Mouse (Mus musculus): Measurements from ENCODE around the gene Prokr1. TPM values are rescaled to one million over a fixed set of nuclear protein-coding genes. Genes with fewer than 3 reads are reported as not detected.

Gene Prokr1
- polyA plus RNA-seq, 1 experiment from 2014 or later: 3.1 TPM

DNA sequence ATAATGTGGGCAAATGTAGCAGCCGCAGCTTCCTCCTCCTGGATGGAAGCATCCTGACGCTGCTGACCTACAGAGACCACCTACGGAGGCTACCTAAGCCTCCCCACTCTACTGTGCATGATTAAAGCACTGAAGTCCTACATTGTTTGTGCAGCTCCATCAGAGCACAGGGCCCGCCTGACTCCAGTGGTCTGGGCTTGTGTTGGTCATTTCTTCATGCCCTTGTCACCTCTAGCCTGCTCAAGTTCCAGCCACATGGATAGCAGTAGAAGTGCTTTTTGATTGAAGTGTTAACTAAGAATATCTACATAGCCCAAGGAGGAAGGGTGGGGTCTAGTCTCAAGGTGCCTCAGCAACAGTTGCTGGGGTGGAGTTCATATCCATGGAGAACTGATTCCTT lies 26.2 kb downstream of the Prokr1 start:
- no peak overlapping the region for H3K4me2 ChIP-seq
- 89% methylated on average over 4 of the region's 4 CpGs for WGBS

DNA sequence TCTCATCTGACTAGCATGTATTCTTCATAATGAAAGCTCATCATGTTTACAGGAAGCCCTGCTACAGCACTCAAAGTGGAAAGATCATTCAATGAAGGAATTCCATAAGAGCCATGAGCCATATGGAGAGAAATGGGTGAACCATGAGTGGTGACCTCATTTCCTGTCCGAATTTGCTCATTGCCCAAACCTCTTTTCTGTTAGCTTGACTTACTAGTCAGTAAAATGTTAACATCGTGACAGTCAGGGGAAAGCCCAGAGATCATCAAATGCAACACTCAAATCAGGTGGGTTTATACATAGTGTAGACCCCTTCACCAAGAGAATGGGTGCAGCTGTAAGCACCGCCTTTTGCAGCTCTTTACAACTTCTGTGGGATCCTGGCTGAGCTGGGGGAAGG lies 36.8 kb downstream of the Prokr1 start:
- no peak overlapping the region for H3K9ac ChIP-seq
- 90% methylated on average over 3 of the region's 3 CpGs for WGBS
- no peaks in the 10 kb centered on the region for H3K4me1 ChIP-seq (replicated peaks)

More for the DNA sequence above, 26.2 kb downstream of the Prokr1 start:
- H3K27me3 ChIP-seq: no peaks in the 10 kb centered on the region
- H3K9me3 ChIP-seq: no peaks in the 10 kb centered on the region
- H3K27ac ChIP-seq (replicated peaks): no peak overlapping the region
- H3K4me3 ChIP-seq: no peak overlapping the region
- no peak for ATAC-seq (ENCODE audit: low FRiP score, low read depth)
- H3K36me3 ChIP-seq: no peaks in the 10 kb centered on the region
- H3K9ac ChIP-seq: no peak overlapping the region
- H3K4me1 ChIP-seq (replicated peaks): no peaks in the 10 kb centered on the region

DNA sequence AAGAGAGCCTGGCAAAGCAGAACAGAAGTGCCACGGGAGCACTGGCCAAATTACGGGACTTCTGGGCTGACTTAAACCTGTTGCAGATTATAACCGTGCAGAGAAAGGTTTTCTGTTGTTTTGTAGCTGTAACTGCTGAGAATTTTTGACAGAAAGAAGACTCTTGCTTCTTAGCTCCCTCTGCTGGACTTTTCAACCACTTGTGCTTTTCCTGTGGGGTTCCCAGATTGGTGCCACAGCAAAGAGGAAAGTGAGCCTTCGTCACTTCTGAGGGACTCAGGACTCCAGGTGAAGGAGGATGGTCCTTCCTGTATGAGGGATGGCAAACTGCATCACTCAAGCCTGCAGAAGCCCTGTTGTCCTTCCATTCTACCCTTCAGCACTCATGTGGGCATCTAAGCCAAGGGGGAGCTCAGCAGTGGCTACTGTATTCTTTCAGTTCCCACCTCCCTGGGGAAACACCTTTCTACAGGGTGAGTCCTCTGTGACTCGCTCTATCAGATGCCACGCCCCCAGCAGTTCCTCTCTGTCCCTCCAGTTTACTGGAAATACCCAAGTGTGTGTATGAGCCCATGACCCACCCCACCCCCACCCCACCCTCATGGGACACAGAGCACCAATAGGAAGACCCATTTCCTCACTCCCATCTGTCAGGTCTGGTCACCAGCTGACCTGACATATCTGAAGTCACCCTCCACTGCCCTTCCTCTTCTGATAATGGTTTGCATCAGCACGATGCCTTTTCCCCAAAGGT lies 38.3 kb downstream of the Prokr1 start:
- Histone ChIP-seq H3K27ac (replicated peaks) (no peak overlapping the region), H3K9ac (no peak overlapping the region), H3K9me3 (no peaks in the 10 kb centered on the region), H3K4me3 (no peak overlapping the region), H3K4me1 (replicated peaks) (no peaks in the 10 kb centered on the region), H3K4me2 (no peak overlapping the region), H3K36me3 (no peaks in the 10 kb centered on the region), H3K27me3 (no peaks in the 10 kb centered on the region)
- ATAC-seq (ENCODE audit: low FRiP score, low read depth): no peak
- WGBS: 57% methylated on average over 7 of the region's 7 CpGs

More for the DNA sequence above, 36.8 kb downstream of the Prokr1 start:
- Histone ChIP-seq H3K4me3 (no peak overlapping the region), H3K36me3 (no peaks in the 10 kb centered on the region), H3K27me3 (no peaks in the 10 kb centered on the region), H3K9me3 (no peaks in the 10 kb centered on the region), H3K4me2 (no peak overlapping the region), H3K27ac (replicated peaks) (no peak overlapping the region)
- no peak for ATAC-seq (ENCODE audit: low FRiP score, low read depth)

DNA sequence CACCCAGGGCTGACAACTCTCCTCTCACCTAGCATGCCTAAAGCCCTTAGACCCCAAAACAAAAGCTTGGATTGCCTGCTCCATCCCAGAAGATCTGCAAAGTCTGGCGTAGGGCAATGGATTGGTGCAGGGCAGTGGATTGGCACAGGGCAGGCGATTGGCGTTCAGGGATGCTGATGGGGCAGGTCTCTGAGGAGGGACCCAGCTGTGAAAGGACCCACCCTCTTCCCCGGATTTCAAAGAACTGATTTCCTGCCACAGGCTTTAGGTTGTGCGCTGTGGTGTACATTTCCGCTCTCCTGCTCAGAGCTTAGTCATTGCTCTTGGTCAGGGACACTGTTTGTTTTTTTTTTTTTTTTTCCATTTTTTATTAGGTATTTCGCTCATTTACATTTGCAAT lies 42.7 kb downstream of the Prokr1 start:
- Histone ChIP-seq H3K4me2 (no peak overlapping the region), H3K27me3 (no peaks in the 10 kb centered on the region), H3K4me1 (replicated peaks) (no peaks in the 10 kb centered on the region), H3K36me3 (no peaks in the 10 kb centered on the region), H3K27ac (replicated peaks) (no peak overlapping the region), H3K4me3 (no peak overlapping the region), H3K9ac (no peak overlapping the region), H3K9me3 (no peaks in the 10 kb centered on the region)
- 85% methylated on average over 7 of the region's 7 CpGs for WGBS
- no peak for ATAC-seq (ENCODE audit: low FRiP score, low read depth)

DNA sequence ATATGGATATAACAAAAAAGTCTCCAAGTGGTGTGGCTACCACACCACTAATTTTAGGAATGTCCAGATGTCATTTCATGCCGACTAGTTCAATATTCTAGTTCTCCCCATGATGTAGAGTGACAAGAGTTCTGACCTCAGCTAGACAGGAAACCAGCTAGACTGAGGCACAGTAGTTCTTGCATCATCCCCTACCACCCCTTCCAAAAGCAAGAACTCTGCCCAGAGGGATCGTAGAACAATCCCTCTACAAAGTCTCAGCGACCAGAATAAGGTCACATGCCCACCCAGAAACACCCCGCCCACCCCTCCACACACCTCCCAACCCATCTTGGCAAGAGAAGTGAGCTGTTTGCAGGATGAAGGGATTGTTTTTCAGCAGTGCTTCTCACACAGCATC lies 43.1 kb downstream of the Prokr1 start:
- no peaks in the 10 kb centered on the region for H3K4me1 ChIP-seq (replicated peaks)
- H3K27ac ChIP-seq (replicated peaks): no peak overlapping the region
- WGBS: 92% methylated on average over 4 of the region's 4 CpGs
- no peak for ATAC-seq (ENCODE audit: low FRiP score, low read depth)
- no peaks in the 10 kb centered on the region for H3K36me3 ChIP-seq
- H3K4me2 ChIP-seq: no peak overlapping the region
- no peaks in the 10 kb centered on the region for H3K27me3 ChIP-seq
- no peaks in the 10 kb centered on the region for H3K9me3 ChIP-seq
- H3K9ac ChIP-seq: no peak overlapping the region
- H3K4me3 ChIP-seq: no peak overlapping the region

DNA sequence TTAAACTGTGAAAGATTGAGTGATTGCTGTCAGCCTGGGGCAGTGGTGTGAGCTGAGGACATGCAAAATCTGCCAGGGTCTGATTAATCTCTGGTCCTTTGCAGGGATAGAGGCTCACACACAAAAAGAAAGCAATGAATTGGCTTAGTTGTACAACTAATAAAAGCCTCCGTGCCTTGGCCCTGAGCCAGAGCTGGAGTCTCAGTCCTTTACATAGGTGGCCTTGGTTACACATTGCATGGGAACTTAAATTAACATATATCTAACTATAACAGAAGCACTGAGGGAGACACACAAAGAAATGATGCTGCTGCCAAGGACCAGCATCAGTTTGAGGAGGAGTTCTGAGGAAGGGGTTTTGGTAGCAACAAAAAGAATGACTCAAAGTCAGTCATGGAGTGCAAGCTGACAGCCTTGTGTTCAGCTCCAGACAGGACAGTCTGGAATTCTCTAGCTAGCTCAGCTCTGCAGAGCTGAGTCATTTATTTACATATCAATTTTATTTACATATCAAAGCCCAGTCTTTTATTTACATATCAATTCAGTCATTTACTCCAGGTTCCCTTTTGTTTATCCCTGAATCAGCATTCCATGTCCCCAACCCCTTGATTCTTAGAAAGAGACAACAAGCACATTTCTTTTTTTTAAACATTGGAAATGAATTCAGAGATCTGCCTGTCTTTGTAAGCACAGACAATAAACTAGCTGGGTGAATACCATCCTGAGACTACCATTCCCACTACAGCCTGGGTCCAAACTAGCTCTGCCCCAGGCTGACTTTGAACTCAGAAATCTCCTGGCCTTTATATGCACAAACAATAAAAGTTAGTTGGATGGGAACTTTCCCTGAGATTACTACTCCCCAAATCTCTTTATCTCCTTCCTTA lies 45.0 kb downstream of the Prokr1 start:
- H3K27me3 ChIP-seq: no peaks in the 10 kb centered on the region
- no peak overlapping the region for H3K27ac ChIP-seq (replicated peaks)
- no peaks in the 10 kb centered on the region for H3K36me3 ChIP-seq
- no peak overlapping the region for H3K4me2 ChIP-seq
- no peak overlapping the region for H3K9ac ChIP-seq
- 16% methylated on average over 1 of the region's 1 CpGs for WGBS
- H3K9me3 ChIP-seq: no peaks in the 10 kb centered on the region
- ATAC-seq (ENCODE audit: low FRiP score, low read depth): peak; percentile 87
- H3K4me3 ChIP-seq: no peak overlapping the region
- no peaks in the 10 kb centered on the region for H3K4me1 ChIP-seq (replicated peaks)

DNA sequence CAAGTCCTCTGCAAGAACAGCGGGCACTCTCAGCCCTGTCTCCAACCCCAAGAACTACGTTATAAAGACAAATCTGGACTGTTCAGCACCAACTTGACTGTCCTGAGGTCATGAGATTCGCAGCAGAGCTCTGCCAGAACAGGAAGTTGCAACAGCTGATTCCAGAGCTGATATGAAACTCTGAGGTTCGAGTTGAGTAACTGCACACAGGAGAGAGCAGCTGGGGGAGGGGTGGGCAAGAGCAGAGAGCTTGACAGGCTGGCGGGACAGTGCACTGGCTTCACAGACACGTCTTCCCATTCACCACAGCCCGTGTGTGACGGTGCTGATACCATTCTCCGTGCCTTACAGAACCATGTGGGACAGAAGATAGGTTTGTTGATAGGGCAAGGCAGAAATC lies 48.5 kb downstream of the Prokr1 start:
- H3K36me3 ChIP-seq: no peaks in the 10 kb centered on the region
- H3K4me3 ChIP-seq: no peak overlapping the region
- no peak overlapping the region for H3K27ac ChIP-seq (replicated peaks)
- no peaks in the 10 kb centered on the region for H3K27me3 ChIP-seq
- WGBS: 75% methylated on average over 9 of the region's 9 CpGs
- H3K9me3 ChIP-seq: no peaks in the 10 kb centered on the region
- H3K9ac ChIP-seq: no peak overlapping the region
- no peak overlapping the region for H3K4me2 ChIP-seq
- no peaks in the 10 kb centered on the region for H3K4me1 ChIP-seq (replicated peaks)
- no peak for ATAC-seq (ENCODE audit: low FRiP score, low read depth)

DNA sequence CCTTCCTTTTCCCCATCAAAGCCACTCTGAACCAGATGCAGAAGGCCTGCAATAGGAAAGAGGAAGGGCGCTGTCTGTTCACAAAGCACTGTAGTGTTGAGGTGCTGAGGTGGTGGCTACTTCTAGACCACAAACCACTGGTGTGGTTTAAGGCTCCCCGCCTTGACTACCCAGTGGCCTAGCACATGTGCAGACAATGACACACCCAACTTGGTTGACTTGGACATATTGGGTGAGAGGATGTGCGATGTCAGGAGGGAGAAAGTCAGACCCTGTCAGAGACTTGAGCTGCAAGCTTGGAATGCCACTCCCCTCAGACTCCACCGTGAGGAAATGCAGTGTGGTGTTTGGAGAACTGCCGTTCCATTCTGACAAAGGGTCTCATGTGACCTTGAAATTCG lies 49.4 kb downstream of the Prokr1 start:
- no peak for ATAC-seq (ENCODE audit: low FRiP score, low read depth)
- no peak overlapping the region for H3K4me3 ChIP-seq
- H3K4me2 ChIP-seq: no peak overlapping the region
- no peak overlapping the region for H3K9ac ChIP-seq
- H3K9me3 ChIP-seq: no peaks in the 10 kb centered on the region
- 87% methylated on average over 6 of the region's 6 CpGs for WGBS
- no peak overlapping the region for H3K27ac ChIP-seq (replicated peaks)
- no peaks in the 10 kb centered on the region for H3K36me3 ChIP-seq
- no peaks in the 10 kb centered on the region for H3K27me3 ChIP-seq
- H3K4me1 ChIP-seq (replicated peaks): no peaks in the 10 kb centered on the region

DNA sequence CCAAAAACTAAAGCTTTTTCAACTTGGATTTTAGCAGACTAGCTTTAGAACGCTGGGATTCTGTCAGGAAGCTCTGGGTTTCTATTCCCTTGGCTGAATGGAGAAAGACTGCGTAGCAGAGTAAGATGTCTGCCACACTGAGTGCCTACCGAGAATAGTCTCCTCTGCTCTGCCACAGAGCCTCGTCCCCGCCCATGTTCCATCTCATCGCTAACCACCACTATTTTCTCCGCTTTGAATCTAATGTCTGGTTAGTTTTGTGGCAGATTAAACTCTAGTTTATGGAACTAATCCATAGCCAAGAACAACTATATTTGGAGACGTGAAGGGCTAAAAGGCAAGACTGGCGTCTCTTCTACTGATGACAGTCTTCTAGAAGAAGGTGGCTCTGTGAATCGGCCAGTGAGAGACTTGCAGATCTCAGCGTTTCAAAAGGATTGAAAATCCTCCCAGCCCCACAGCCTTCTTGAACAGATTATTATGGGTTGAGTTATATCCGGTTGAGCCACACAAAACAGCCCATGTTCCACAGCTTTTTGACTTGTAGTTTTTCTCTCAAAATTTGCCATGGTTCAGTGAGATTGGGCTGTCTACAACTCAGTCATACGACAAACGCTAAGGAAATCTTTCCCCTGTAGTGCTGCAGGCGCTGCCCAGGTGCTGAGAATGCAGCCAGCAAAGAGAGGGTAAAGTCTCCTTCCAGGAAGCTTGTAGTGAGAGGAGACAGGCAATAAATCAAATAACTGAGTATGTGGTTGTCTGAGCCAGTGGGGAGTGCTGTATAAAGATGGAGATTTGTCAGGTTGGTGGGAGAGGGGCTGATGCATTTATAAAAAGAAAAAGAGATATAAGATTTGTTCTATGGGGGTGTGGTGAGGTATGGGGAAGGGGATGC lies 51.9 kb downstream of the Prokr1 start:
- Histone ChIP-seq H3K4me3 (no peak overlapping the region), H3K36me3 (no peaks in the 10 kb centered on the region), H3K9ac (no peak overlapping the region), H3K4me2 (no peak overlapping the region), H3K4me1 (replicated peaks) (no peaks in the 10 kb centered on the region), H3K27me3 (no peaks in the 10 kb centered on the region), H3K27ac (replicated peaks) (no peak overlapping the region), H3K9me3 (no peaks in the 10 kb centered on the region)
- 79% methylated on average over 15 of the region's 15 CpGs for WGBS
- ATAC-seq (ENCODE audit: low FRiP score, low read depth): no peak

DNA sequence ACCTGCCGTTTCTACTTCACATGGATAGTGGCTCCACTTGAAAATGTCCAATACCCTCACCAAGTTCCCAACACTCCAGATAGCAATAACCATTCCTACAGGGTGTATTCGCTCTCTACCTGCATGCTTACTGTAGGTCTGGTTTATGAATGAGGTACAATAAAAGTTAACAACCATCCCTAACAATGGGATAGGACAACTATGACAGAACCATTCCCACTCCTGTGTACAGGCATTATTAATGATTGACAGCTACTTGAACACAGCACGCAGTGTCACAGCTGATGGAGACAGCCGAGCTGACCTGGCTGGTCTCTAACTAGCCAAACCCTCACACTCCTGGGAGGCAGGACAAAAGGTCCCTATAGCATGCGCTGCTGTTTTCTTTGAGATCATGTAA lies 52.9 kb downstream of the Prokr1 start:
- Histone ChIP-seq H3K9me3 (no peaks in the 10 kb centered on the region), H3K27me3 (no peaks in the 10 kb centered on the region), H3K4me3 (no peak overlapping the region), H3K27ac (replicated peaks) (no peak overlapping the region), H3K9ac (no peak overlapping the region), H3K36me3 (no peaks in the 10 kb centered on the region), H3K4me1 (replicated peaks) (no peaks in the 10 kb centered on the region), H3K4me2 (no peak overlapping the region)
- ATAC-seq (ENCODE audit: low FRiP score, low read depth): no peak
- WGBS: 66% methylated on average over 5 of the region's 5 CpGs

DNA sequence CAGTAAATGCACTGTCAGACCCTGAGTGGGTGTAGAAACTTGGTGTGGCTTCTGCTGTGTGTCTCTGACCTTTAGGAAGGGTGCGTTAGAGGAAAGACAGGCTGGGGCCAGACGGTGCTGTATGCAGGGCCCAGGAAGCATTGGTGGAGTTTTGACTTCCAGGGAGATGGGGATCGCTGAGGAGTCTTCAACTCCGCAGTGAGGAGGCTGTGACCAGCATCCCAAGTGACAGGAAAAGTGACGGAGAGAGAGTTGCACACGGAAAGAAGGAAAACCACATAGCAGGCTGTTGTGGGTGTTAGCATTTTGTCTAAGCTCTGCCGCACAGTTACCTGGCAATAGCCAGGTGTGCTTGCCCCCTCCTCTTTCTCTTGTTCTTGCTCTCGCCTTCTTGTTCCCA lies 54.3 kb downstream of the Prokr1 start:
- Histone ChIP-seq H3K36me3 (no peaks in the 10 kb centered on the region), H3K4me2 (no peak overlapping the region), H3K4me1 (replicated peaks) (no peaks in the 10 kb centered on the region), H3K9ac (no peak overlapping the region), H3K4me3 (no peak overlapping the region), H3K27me3 (no peaks in the 10 kb centered on the region), H3K9me3 (no peaks in the 10 kb centered on the region), H3K27ac (replicated peaks) (no peak overlapping the region)
- ATAC-seq (ENCODE audit: low FRiP score, low read depth): no peak
- 68% methylated on average over 8 of the region's 8 CpGs for WGBS

DNA sequence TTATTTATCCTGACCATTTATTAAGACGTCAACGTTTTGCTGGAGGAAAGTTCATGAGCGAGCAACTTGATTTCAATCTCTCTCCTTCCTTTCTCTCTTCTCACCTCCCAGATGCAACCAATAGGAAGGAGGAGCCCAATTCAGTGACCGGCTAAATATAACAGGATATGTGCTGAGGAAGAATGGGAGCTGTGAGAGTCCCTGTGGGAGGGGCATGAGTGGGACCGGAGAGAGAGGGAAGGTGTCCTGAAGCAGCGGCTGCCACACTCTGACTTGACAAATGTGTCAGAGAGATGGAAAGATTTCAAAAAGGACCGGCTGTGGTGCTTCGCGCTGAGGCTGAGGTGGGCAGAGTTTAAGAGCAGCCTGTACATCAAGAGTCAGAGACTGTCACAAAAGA lies 54.9 kb downstream of the Prokr1 start:
- no peak for ATAC-seq (ENCODE audit: low FRiP score, low read depth)
- no peaks in the 10 kb centered on the region for H3K36me3 ChIP-seq
- H3K27ac ChIP-seq (replicated peaks): no peak overlapping the region
- H3K4me1 ChIP-seq (replicated peaks): no peaks in the 10 kb centered on the region
- H3K4me3 ChIP-seq: no peak overlapping the region
- no peak overlapping the region for H3K9ac ChIP-seq
- H3K4me2 ChIP-seq: no peak overlapping the region
- H3K9me3 ChIP-seq: no peaks in the 10 kb centered on the region
- WGBS: 72% methylated on average over 9 of the region's 9 CpGs
- H3K27me3 ChIP-seq: no peaks in the 10 kb centered on the region
